In the genomic region with DNA sequence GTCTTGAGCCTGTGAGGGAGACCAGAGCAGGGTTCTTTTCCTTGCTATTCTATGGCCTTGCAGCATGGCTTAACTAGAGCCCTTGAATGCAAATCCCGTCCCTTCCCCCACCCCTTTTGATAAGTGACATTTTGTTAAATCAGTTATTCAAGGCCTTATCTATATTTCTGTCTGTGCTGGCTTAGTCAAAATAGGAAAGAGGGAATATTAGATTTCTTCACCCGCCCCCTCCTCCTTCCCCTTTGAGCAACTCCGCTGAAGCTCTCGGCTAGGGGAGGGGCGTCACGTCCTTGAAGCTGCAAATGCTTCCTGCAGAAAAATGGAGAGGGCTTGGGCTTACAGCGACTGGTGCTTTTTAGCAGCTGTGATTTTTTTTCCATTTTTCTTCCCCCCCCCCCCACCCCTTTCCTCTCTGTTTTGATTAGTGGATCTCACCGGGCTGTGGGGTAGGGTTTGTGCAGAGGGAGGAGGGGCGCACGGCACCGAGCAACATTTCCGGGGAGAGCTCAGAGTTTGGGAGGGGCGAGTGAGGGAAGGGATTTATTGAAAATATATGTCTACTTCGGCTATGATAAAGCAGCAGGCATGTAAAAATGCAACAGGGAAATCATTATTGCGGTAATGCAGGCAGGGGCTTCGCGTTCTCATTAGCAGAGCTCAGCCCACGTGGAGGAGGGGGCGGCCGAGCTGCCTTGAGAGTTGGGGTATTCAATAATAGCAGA, we compare ENCODE assay signal across 8 mouse cellular contexts.
A peak's percentile ranks its signal among the peaks of the same experiment; 100 is the strongest.
DNase-seq lines count a peak whose midpoint lies in the region; ATAC-seq lines count a peak whose summit lies in the region.

No protein-coding gene starts in this region.

- H3K36me3 ChIP-seq in kidney, embryonic 16.5 days (ENCODE audit: insufficient read depth, low read length), result peaks cover 13% of the 10 kb centered on the region
- H3K36me3 ChIP-seq in limb, embryonic 11.5 days (ENCODE audit: control insufficient read depth, insufficient read depth, low read length), result no peaks in the 10 kb centered on the region
- peaks cover 6% of the 10 kb centered on the region; the same call in 1 of the 2 replicates for H3K36me3 ChIP-seq in neural tube, embryonic 13.5 days

- H3K27ac ChIP-seq in kidney, embryonic 16.5 days (ENCODE audit: low read length), result peak overlapping the region; percentile 54
- no peak overlapping the region for H3K27ac ChIP-seq in limb, embryonic 11.5 days (replicated peaks; ENCODE audit: low read depth, low read length)
- peak overlapping the region; percentile 86 for H3K27ac ChIP-seq in neural tube, embryonic 13.5 days (replicated peaks)

- 0 out of 2 replicates have a peak, but pooled peaks have one; percentile 40 for ATAC-seq in kidney, embryonic 16.5 days (ENCODE audit: low FRiP score, low TSS enrichment)
- ATAC-seq in limb, embryonic 11.5 days (ENCODE audit: insufficient number of reproducible peaks, low FRiP score, low TSS enrichment, low read depth), result no peak
- ATAC-seq in neural tube, embryonic 13.5 days (ENCODE audit: low read depth), result peak; percentile 80

- H3K4me3 ChIP-seq in kidney, embryonic 16.5 days (ENCODE audit: low read length), result peak overlapping the region; percentile 42
- H3K4me3 ChIP-seq in limb, embryonic 11.5 days (ENCODE audit: low read depth, low read length), result no peak overlapping the region
- peak overlapping the region; percentile 20 for H3K4me3 ChIP-seq in neural tube, embryonic 13.5 days

- H3K4me2 ChIP-seq in kidney, embryonic 16.5 days (replicated peaks; ENCODE audit: low read depth, low read length), result peak overlapping the region; percentile 58
- H3K4me2 ChIP-seq in limb, embryonic 11.5 days (ENCODE audit: low read depth, severe bottlenecking), result peak overlapping the region; percentile 1; the same call in 1 of the 2 replicates
- H3K4me2 ChIP-seq in neural tube, embryonic 13.5 days, result peak overlapping the region; percentile 49

- WGBS in kidney, embryonic 16.5 days, result 20% methylated on average over 20 of the region's 20 CpGs
- WGBS in limb, embryonic 11.5 days, result 49% methylated on average over 19 of the region's 20 CpGs
- WGBS in neural tube, embryonic 13.5 days, result 36% methylated on average over 19 of the region's 20 CpGs

- no peaks in the 10 kb centered on the region for H3K27me3 ChIP-seq in kidney, embryonic 16.5 days (ENCODE audit: insufficient read depth, low read length)
- H3K27me3 ChIP-seq in limb, embryonic 11.5 days (ENCODE audit: control insufficient read depth, insufficient read depth, low read length), result no peaks in the 10 kb centered on the region
- no peaks in the 10 kb centered on the region for H3K27me3 ChIP-seq in neural tube, embryonic 13.5 days

- no peaks in the 10 kb centered on the region for H3K9me3 ChIP-seq in kidney, embryonic 16.5 days (ENCODE audit: low read length)
- H3K9me3 ChIP-seq in limb, embryonic 11.5 days (ENCODE audit: control insufficient read depth, low read length), result no peaks in the 10 kb centered on the region
- no peaks in the 10 kb centered on the region for H3K9me3 ChIP-seq in neural tube, embryonic 13.5 days

- intact Hi-C loops in gastrocnemius, postnatal 36 days (cut with DNase I), result no loop called here

- no peak for DNase-seq in kidney, adult 11 months
- DNase-seq in brain, embryonic 18.5 days (ENCODE audit: low read depth, low spot score), result peak; percentile 58
- peak; percentile 25 for DNase-seq in forelimb bud, embryonic 11.5 days (ENCODE audit: low read depth, low spot score)
- peak; percentile 42 for DNase-seq in limb, embryonic 11.5 days (ENCODE audit: low spot score)
- no peak for DNase-seq in natural killer cell, adult 2 months (ENCODE audit: low spot score in 2 of 2)
- no peak for DNase-seq in gastrocnemius, postnatal 36 days

- peaks cover 49% of the 10 kb centered on the region for H3K4me1 ChIP-seq in kidney, embryonic 16.5 days (ENCODE audit: insufficient read depth, low read length)
- peaks cover 18% of the 10 kb centered on the region for H3K4me1 ChIP-seq in limb, embryonic 11.5 days (ENCODE audit: control insufficient read depth, insufficient read depth, low read length)
- peaks cover 47% of the 10 kb centered on the region for H3K4me1 ChIP-seq in neural tube, embryonic 13.5 days (replicated peaks)

- peak overlapping the region; percentile 52 for H3K9ac ChIP-seq in kidney, embryonic 16.5 days (replicated peaks; ENCODE audit: low read length)
- no peak overlapping the region for H3K9ac ChIP-seq in limb, embryonic 11.5 days (ENCODE audit: low read length)
- H3K9ac ChIP-seq in neural tube, embryonic 13.5 days, result peak overlapping the region; percentile 59

Comparison
In these comparisons a context has a peak if more than half of its experiments do, and no peak if none do; other contexts are left out.
1. H3K4me2 ChIP-seq: peak in every context shown above with its lines; median percentile 58 in kidney, embryonic 16.5 days; 49 in neural tube, embryonic 13.5 days; 1 in limb, embryonic 11.5 days.
2. DNase-seq: peak in brain, embryonic 18.5 days (single experiment), forelimb bud, embryonic 11.5 days (single experiment) and limb, embryonic 11.5 days (single experiment); none in kidney, adult 11 months (single experiment), natural killer cell, adult 2 months (0 of 2) and gastrocnemius, postnatal 36 days (0 of 2).